In the genomic region with DNA sequence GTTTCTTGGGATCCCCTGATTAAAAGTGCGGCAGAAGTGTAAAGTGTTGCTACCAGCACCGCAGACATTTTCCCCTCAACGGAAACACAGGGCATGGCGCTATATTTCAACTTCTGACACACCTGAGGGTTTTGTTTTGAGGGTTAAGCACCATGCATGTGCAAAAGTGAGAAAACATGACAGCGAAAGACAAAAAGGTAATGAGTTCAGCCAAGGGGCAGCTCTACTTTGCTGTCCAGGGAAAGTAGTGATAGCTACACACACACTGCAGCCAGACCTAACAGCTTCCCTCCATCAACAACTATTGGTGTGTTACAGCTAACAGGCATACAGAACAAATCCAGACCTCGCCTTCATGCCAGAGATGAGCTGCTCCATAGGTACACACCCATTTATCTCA, we compare ENCODE assay signal across 33 mouse cellular contexts.
"Had no signal": no experiment of that assay in that cellular context is flagged by ENCODE, and none has a peak within 500 bp of the region (broad histone marks: within the 10 kb centered on the region; RNA-seq: fewer than 3 reads in every experiment).

No protein-coding gene starts in this region.

- DNase-seq: heart, postnatal 14 days; heart, postnatal 36 days; heart, postnatal 4 days; kidney, adult 11 months; kidney, adult 18-20 months; kidney, adult 2 months; kidney, adult 8-10 months; kidney, adult 9 months; kidney, postnatal 10 days; kidney, postnatal 14 days; kidney, postnatal 25 days; kidney, postnatal 36 days; kidney, postnatal 4 days; layer of hippocampus, adult 9-11 months; layer of hippocampus, postnatal 36 days had no signal

- H3K27ac ChIP-seq: heart, embryonic 13.5 days; heart, embryonic 15.5 days; hindbrain, embryonic 10.5 days; hindbrain, embryonic 12.5 days; hindbrain, embryonic 13.5 days; hindbrain, embryonic 14.5 days; hindbrain, embryonic 15.5 days; hindbrain, postnatal 0 days; intestine, embryonic 15.5 days; kidney, embryonic 15.5 days; kidney, postnatal 0 days; layer of hippocampus, adult 2 months; left cerebral cortex, adult 2 months had no signal

- H3K36me3 ChIP-seq: intestine, embryonic 15.5 days had no signal

- H3K4me1 ChIP-seq: heart, embryonic 13.5 days; hindbrain, embryonic 10.5 days; hindbrain, embryonic 12.5 days; hindbrain, embryonic 13.5 days; hindbrain, embryonic 15.5 days; intestine, embryonic 15.5 days; kidney, embryonic 15.5 days had no signal

- H3K9me3 ChIP-seq: heart, embryonic 13.5 days; heart, embryonic 15.5 days; hindbrain, embryonic 10.5 days; hindbrain, embryonic 12.5 days; hindbrain, embryonic 13.5 days; hindbrain, embryonic 15.5 days; intestine, embryonic 15.5 days; kidney, embryonic 15.5 days had no signal

- H3K4me3 ChIP-seq: heart, embryonic 13.5 days; heart, embryonic 15.5 days; hindbrain, embryonic 10.5 days; hindbrain, embryonic 12.5 days; hindbrain, embryonic 13.5 days; hindbrain, embryonic 15.5 days; intestine, embryonic 15.5 days; kidney, embryonic 15.5 days; layer of hippocampus, adult 2 months; left cerebral cortex, adult 2 months had no signal

- H3K4me2 ChIP-seq: heart, embryonic 11.5 days; heart, embryonic 13.5 days; heart, embryonic 15.5 days; hindbrain, embryonic 12.5 days; hindbrain, embryonic 13.5 days; hindbrain, embryonic 14.5 days; hindbrain, embryonic 15.5 days; intestine, embryonic 15.5 days; kidney, embryonic 15.5 days had no signal

- H3K27me3 ChIP-seq: heart, embryonic 13.5 days; heart, embryonic 15.5 days; hindbrain, embryonic 12.5 days; hindbrain, embryonic 13.5 days; hindbrain, embryonic 15.5 days; intestine, embryonic 15.5 days; kidney, embryonic 15.5 days had no signal

- H3K9ac ChIP-seq: heart, embryonic 13.5 days; heart, embryonic 15.5 days; hindbrain, embryonic 12.5 days; hindbrain, embryonic 13.5 days; hindbrain, embryonic 14.5 days; hindbrain, embryonic 15.5 days; intestine, embryonic 15.5 days; kidney, embryonic 15.5 days had no signal

- ATAC-seq: hindbrain, embryonic 16.5 days; hindbrain, postnatal 0 days; inflammation-experienced regulatory T-cells, adult 6 months; intestine, embryonic 15.5 days; intestine, embryonic 16.5 days; intestine, postnatal 0 days had no signal
